ENCODE assay signal across 11 mouse cellular contexts in the genomic region with DNA sequence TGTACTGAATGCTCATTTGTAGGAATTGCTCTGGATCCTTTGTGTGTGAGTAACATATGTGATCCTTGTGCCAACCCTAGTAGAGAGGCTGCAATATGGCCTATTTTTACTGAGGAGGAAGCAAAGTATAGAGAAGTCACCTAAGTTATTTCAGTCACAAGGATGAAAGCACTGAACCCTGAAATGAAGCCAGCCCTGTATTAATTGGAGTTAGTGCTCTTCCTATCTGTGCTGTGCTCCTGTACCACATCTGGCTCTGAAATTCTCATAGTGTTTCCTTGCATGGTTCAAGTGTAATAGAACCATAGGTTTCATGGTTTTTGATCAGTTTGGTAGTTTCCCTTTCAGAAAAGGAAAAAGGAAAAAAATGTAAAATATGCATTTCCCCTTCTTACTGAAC. TPM values are rescaled to one million over a fixed set of nuclear protein-coding genes. Genes with fewer than 3 reads are reported as not detected.
A peak's percentile ranks its signal among the peaks of the same experiment; 100 is the strongest.
DNase-seq lines count a peak whose midpoint lies in the region; ATAC-seq and TF ChIP-seq lines count a peak whose summit lies in the region.
"Not testable (repeated sequence)": the region's sequence is repeated elsewhere in the genome, so short reads cannot be mapped to it uniquely, and the experiment has no call there.
"Had no signal": no experiment of that assay in that cellular context is flagged by ENCODE, and none has a peak within 500 bp of the region (broad histone marks: within the 10 kb centered on the region; RNA-seq: fewer than 3 reads in every experiment).

No protein-coding gene starts in this region.

- not testable (repeated sequence) for H3K4me2 ChIP-seq in CH12.LX (ENCODE audit: insufficient read depth, low read depth, poor library complexity, severe bottlenecking)

- not testable (repeated sequence) for H3K4me1 ChIP-seq in CH12.LX (ENCODE audit: control insufficient read depth in 1 of 2, insufficient read depth in 2 of 2)

- in situ Hi-C loops in CH12.LX (cut with MboI; ENCODE audit: low pct_ligation_motif_present, low pct_unique_long_range_greater_than_20kb, low sequenced_read_pairs), result not testable (repeated sequence)

- TF ChIP-seq RAD21 in CH12.LX (IDR thresholded peaks at IDR 0.05; ENCODE audit: low read depth, low read length), result not testable (repeated sequence)

- not testable (repeated sequence) for H3K36me3 ChIP-seq in CH12.LX (replicated peaks in 1 of 2; ENCODE audit: control insufficient read depth in 1 of 2, insufficient read depth in 1 of 2, low read length in 1 of 2)

- H3K4me3 ChIP-seq in CH12.LX (replicated peaks in 1 of 3; ENCODE audit: low read depth in 2 of 3, low read length in 2 of 3, poor library complexity in 1 of 3), result peak overlapping the region in 2 of 3 experiments; percentile 48 to 50

- peak overlapping the region; percentile 78 for H3K27ac ChIP-seq in CH12.LX (ENCODE audit: insufficient read depth, low read depth)

- H3K27me3 ChIP-seq in CH12.LX (replicated peaks), result not testable (repeated sequence)

- ATAC-seq in neutrophil, adult 5-6 weeks (ENCODE audit: extremely low read depth, insufficient number of reproducible peaks, low FRiP score, poor library complexity, severe bottlenecking), result peak; percentile 31

- DNase-seq in B cell, adult 2 months, result peak; percentile 54 to 55
- not testable (repeated sequence) for DNase-seq in CH12.LX (ENCODE audit: extremely low read depth)
- peak; percentile 16 for DNase-seq in induced T-regulatory cell, adult 2 months (ENCODE audit: low read depth)

- TF ChIP-seq POLR2A in CH12.LX (IDR thresholded peaks at IDR 0.05; ENCODE audit: low read depth, low read length), result not testable (repeated sequence)

- H3K9ac ChIP-seq in CH12.LX (ENCODE audit: insufficient read depth, low read depth), result peak overlapping the region; percentile 87; the same call in 1 of the 2 replicates

- TF ChIP-seq EP300 in CH12.LX (IDR thresholded peaks at IDR 0.05; ENCODE audit: low read length), result not testable (repeated sequence)

- H3K79me2 ChIP-seq in CH12.LX (replicated peaks; ENCODE audit: control insufficient read depth, extremely low read depth, insufficient read depth, poor library complexity, severe bottlenecking), result peaks cover 16% of the 10 kb centered on the region; the same call in 1 of the 2 replicates

- not testable (repeated sequence) for TF ChIP-seq CTCF in CH12.LX (conservative IDR thresholded peaks at IDR 0.05 in 1 of 2, IDR thresholded peaks at IDR 0.05 in 1 of 2; ENCODE audit: low read depth in 2 of 2, low read length in 2 of 2)

- not testable (repeated sequence) for H3K9me3 ChIP-seq in CH12.LX (replicated peaks; ENCODE audit: low read length)

- dilution Hi-C loops in CH12.LX (cut with MboI; ENCODE audit: extremely low pct_ligation_motif_present, extremely low pct_unique_long_range_greater_than_20kb, low sequenced_read_pairs), result not testable (repeated sequence)

TF ChIP-seq in CH12.LX, 34 proteins besides CTCF, POLR2A, EP300 and RAD21:
- 0 out of 2 replicates have a peak, but pooled peaks have one; percentile 24 for TF ChIP-seq MAX (IDR thresholded peaks at IDR 0.05; ENCODE audit: low read length)
- 0 out of 2 replicates have a peak, but pooled peaks have one; percentile 33 for TF ChIP-seq MYC (IDR thresholded peaks at IDR 0.05; ENCODE audit: low read depth, low read length)

RNA-seq across cellular contexts. Expression of a gene that starts 3.4 kb away (rescaled TPM):
- total RNA-seq in CH12.LX (2012; rRNA removed) (183 and 326 TPM in 2 replicates), CH12.LX (2014; rRNA removed) (488 and 522 TPM in 2 replicates)
- polyA plus RNA-seq in CH12.LX (2012; ENCODE audit: insufficient read length, low read depth), result 207 and 300 TPM in 2 replicates
- total RNA-seq in neutrophil, adult 5-6 weeks (2017), result 9.9 and 16.3 TPM in 2 replicates
- polyA plus RNA-seq: cortical plate, adult 2 months; embryonic facial prominence, embryonic 10.5 days; embryonic facial prominence, embryonic 12.5 days; forebrain, embryonic 11.5 days; forebrain, embryonic 13.5 days; forebrain, embryonic 15.5 days; forebrain, postnatal 0 days had no signal

RNA-seq across cellular contexts. Expression of a gene that starts 8.2 kb away (rescaled TPM):
- total RNA-seq in CH12.LX (2012; rRNA removed), result 29.6 and 34.1 TPM in 2 replicates
- 31.8 and 32.2 TPM in 2 replicates for total RNA-seq in CH12.LX (2014; rRNA removed)
- 30.2 and 34.2 TPM in 2 replicates for polyA plus RNA-seq in CH12.LX (2012; ENCODE audit: insufficient read length, low read depth)
- total RNA-seq in neutrophil, adult 5-6 weeks (2017), result 43.3 and 46.6 TPM in 2 replicates

Comparison
In these comparisons a context has a peak if more than half of its experiments do, and no peak if none do; other contexts are left out.
1. RNA of a gene that starts 3.4 kb away (total RNA-seq): 183 to 522 TPM in CH12.LX; 9.9 to 16.3 TPM in neutrophil, adult 5-6 weeks; every median in the first group is over 10 times any median in the second.